Mouse (Mus musculus) spleen, postnatal 10 days (tissue): ENCODE data around the gene Rnf4.
A peak's percentile ranks its signal among the peaks of the same experiment; 100 is the strongest.

Experiments
- DNase-seq, 2 experiments: peaks; one replicate each; pipeline ENCODE4 v3.0.0; 2021 to 2022; ENCODE audit warnings: low spot score in 2 of 2

Rnf4 gene

DNA sequence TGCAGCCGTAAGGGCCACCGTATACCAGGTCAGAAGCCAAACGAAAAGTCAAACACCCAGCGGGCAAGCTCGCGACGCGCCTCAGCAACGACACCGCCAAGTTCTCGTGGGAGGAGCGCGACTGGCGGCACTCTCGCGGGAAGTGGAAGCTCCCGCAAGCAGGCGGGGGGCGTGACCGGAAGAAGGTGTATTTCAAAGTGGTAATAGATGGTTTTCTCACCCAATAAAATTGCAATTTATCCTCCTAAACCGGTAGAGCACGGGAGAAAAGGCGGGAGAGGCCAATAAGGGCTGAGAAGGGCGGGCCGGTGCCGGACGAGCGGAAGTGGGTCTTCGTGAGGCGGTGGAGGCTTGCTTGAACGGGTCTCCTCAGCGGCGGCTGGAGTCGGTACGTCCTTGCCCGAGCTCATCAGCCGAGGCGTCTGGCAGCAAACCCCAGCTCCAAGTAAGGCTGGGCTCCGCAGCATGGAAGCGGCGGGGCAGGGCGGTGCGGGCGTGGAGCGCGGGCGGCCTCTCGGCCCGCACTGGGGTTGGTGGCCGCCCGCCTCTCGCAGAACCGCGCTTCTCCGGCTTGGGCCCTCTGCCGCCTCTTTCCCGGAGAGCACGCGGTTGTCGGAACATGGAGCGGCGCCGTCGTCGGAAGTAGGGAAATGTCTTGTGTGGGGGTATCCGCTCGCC, at the start of gene Rnf4:
Gene Rnf4 (plus strand): TSS at position 193 of the 678 bp plus-strand sequence.
- peak; percentile 96 to 99 for DNase-seq

DNA sequence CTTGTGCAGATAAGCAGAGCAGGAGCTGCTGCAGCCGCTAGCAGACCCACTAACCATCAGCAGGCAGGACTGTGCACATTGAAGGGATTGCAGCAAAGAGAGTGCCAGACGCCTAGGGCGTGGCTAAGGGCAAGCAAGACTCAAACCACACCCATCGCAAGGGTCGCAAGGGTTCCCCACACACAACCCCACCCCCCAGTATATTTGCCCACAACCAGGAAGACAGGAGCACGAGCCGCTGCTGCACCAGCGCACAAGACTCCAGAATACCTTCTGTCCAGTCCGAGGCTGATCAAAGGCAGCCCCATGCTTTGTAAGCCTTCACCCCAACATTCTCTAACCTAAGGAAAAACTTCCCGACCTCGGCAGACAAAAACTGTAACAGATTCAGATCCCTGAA, 49.6 kb upstream of the Rnf4 start:
- DNase-seq = no peak

DNA sequence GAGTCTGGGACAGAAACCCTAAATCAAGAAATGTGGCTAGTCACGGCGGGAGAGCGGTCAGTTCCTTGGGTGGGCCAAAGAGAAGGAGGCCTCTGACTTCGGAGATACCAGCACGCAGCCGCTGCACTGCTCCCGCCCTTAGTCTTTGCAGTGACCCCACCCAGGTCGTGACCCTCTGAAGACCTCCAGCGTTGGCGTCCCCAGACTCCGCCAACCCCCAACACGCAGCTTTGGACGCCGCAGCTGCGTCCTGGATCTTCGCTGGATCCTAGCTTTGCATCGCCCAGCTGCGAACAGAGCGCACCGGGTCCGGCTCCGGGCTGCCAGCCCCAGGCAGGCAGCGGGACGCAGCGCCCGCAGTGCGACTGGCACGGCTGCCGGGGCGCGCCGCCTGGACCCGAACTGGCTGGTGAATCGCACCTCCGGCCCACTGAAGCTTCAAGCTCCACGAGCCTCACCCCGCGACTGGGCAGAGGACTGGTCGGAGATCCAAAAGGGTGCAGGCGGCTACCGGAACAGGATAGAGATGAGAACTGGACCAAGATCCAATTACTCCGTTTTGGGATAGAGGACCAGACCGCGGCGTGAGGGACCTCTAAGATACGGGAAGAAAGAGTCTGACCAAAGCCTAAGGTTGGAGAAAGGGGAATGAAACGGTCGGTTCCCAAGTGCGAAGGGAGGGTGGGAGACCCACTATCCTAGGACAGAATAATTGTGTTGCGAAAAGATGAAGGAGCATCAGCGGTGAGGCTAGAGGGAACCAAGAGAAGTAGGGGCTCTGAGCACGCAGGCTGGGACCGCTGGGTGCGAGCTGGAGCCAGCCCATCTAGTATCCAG, 48.9 kb upstream of the Rnf4 start:
- no peak for DNase-seq

DNA sequence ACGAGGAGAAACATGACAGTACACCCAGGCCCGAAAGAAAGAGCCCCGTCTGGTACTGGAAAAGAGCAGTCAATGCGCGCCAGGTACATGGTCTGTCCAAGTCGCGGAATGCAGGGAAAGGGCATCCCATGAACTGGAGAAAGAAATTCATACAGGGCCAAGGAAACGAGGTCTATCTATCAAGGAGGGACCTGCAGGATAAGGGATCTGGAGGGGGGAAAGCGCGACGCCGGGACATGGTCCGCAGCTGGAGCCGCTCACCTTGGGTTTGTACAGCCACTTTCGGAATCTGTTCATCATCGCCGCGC, 48.3 kb upstream of the Rnf4 start:
- no peak for DNase-seq

DNA sequence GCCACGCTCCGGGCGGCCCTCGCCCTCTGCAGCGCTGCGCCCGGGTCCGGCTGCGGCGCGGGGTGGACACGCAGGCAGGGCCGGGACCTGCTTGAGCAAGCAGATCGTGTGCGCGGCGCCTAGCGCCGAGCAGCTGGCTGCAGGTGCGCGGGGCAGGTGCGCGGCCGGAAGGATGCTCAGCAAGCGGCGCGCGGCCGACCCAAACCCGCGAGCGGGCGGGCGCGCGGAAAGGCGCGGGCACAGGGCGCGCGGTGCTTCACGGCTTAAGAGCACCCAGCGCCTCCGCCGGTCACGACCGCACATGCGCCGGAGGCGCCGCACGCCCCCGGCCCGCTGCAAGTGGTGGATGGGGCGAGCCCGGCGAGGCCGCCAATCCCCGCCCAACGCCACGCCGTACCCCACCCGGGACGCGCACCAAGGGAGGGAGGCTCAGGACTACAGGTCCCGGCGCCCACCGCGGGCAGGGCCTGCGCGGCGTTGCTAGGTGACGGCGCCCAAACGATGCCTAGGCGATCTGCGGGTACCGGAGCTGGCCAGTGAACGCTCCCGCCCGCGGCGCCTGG, 47.9 kb upstream of the Rnf4 start, which contains the start of the genes Zfyve28 and Cfap99:
Gene Zfyve28 (minus strand): TSS at position 296 of the 563 bp plus-strand sequence.
Gene Cfap99 (plus strand): TSS at position 447 of the 563 bp plus-strand sequence.
- peak; percentile 10 to 51 for DNase-seq

DNA sequence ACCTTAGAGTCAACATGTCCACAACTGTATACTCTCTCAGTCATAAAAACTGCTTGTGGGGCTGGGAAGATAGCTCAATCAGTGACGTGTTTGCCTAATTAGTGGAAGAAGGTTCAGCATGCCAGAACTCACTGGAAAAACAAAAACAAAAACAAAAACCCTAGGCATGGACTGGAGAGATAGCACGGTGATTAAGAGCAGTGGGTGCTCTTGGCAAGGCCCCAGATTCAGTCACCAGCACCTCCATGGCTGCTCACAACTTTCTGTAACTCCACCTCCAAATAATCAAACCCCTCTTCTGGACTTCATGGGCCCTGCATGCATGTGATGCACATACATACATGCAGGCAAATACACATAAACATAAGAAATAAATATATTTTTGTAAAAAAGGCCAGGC, 46.8 kb upstream of the Rnf4 start:
- DNase-seq = no peak

DNA sequence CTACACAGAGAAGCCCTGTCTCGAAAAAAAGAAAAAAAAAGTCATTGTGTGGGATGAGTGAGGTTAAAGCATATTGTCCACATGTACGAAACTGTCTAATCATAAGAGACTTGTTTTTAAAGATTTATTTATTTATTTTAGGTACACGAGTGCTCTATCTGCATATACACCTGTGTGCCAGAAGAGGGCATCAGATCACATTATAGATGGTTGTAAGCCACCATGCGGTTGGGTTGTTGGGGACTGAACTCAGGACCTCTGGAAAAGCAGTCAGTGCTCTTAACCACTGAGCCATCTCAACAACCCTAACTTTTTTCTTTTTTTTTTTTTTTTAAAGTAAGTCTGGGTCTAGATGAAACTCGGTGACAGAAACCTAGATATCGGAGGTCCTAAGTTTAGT, 42.7 kb upstream of the Rnf4 start:
- DNase-seq = no peak

DNA sequence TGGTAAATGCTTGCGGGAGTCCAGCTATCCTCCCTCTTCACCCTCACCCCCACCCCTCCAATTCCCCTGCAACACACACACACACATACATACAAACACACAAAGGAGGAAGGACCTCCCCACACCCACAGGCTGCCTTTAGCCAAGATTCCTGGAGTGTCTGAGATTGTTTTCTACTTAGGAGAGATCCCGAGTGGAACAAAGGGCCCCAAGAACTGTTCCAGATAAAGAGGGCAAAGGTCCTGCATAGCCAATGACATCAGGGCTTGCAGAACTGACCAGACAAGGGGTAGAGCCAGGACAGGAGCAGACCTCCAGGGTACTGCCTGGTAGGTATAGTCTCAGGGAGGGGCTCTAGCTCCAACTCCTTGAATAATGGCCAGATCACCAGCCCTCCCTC, 41.4 kb upstream of the Rnf4 start:
- DNase-seq = no peak

DNA sequence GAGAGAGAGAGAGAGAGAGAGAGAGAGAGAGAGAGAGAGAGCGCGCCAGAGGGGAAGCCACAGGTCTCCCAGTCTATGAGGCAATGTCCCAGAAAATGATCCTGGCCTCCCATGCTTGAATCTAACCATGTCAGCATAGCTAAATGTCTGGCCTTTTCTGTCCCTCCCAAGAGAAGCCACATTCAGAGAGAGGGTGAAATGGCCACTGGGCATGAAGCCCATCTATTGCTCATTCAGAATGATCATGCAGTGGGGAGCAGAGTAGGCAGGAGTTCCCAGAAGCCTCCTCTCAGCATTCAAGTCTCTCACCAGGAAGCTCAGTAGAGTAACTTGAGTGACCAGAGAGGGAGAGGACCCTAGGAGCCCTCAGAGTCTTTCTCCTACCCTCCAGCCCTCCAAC, 40.9 kb upstream of the Rnf4 start:
- no peak for DNase-seq

DNA sequence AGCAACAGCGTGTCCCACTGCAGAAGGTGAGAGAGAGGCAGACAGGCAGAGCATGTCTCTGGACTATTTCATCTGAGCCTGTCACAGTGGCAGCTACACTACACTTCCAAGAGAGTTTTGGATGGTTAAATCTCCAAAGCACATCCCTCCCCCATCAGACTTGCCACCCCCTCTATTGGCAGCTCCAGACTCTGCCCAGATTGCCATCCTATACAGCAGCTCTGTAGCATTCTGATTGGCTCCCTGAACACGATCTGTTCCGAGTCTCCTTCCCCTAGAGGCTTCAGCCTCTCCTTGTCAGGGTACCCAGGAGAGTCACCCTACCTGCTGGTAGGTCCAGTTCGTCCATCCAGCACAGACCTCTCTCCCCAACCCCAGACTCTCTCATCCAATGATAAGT, 38.0 kb upstream of the Rnf4 start:
- DNase-seq = no peak

DNA sequence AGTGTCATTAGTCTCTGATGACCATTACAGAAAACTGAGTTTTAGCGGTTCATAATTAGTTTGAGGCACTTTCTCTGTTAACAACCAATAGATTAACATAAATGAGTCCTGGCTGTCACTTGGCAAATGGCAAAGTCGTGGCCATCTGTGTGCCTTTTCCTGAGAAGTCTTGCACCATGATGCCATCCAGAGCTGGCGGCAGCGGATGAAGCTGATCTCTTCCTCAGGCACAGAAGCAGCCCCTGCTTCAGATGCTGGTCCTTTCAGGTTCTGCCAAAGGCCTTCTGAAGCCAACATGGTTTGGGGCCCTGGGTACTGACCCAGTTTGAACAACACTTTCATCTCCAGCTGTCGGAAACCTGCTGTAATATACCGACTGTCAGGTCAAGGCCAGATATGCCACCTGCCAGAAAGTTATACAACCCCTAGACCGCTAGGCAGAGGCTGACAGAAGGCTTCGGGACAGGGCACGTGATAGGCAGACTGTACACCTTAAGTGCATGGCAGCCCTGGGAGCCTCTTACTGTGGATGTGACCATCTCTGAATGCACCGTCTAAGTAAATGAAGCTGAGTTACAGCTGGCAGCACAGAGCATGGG, 37.1 kb upstream of the Rnf4 start:
- DNase-seq = no peak

DNA sequence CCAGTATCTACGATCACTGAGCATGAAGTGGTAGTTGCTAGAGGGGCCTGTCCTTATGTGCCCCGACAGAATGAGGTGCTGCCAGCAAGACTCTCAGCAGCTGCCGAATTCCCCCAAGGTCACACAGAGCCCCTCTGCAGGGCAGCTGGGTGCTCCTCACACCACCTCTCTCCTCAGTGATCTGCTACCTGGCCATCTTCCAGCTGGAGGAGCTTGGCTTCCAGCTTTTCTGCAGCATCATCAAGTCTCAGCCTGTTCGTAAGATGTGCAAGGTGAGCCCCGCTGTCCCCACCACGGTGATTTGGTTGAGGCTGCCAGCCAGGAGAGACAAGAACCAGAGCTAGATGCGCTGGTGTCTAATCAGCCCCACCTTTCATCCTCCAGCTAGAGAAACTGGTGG, 33.7 kb upstream of the Rnf4 start:
- DNase-seq = no peak

DNA sequence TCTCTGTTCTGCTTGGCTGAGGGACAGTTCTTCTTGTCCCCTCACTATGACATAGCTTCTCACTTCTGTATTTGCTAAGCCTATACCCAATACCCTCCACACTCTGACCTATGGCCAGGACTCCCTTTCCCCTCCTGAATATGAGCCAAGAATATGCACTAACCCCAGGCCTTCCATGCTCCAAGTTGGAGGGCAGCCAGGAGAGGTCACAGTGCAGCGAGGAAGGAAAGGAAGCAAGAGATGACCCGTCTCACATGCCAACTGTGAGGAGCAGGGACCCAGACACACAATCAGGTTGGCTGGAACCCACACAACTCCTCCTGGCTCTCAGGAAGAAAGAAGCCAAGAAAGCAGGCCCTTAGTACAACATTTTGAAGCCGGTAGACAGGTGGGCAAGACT, 27.1 kb upstream of the Rnf4 start:
- no peak for DNase-seq

DNA sequence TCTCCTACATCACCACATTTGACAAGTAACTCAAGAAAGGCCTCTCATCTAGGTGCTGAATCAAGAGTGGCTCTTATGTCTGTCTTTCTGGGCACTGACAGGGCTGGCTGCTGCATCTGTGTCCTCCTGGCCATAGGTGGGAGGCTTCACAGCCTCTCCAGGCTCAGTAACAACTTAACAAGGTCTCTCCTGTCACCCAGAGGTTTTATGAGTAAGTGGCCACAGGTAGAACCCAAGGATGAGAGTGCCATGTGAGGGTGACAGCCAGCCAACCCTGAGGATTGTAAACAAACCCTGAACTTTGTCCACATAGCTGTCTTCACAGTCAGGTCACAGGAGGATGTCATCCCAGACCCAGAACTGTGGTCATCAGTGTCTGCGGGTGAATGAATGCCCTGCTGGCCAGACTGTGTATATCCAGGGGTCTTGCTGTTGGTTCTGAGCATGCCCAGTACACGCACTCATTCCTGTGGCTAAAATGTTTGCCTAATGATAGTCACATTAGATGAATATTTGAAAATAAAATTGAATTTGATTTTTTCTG, 16.5 kb upstream of the Rnf4 start:
- DNase-seq = no peak

DNA sequence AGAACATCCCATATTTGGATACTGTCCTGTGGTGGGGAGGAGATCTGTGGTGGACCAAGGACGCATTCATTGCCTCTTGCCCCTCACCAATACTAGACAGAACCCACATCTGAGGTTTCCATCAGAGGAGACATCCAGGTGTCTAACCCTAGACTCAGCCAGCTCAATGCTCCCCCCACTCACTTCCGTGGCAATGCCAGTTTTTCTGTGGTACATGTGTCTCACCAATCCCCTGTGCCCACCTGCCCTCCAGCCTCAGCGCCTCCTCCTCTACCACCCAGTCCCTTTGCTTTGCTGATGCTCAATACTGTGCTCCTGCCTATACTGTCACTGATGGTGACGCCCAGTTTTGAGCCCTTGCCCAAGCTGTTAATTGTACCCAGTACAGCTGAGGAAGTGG, 14.9 kb upstream of the Rnf4 start:
- DNase-seq = no peak

DNA sequence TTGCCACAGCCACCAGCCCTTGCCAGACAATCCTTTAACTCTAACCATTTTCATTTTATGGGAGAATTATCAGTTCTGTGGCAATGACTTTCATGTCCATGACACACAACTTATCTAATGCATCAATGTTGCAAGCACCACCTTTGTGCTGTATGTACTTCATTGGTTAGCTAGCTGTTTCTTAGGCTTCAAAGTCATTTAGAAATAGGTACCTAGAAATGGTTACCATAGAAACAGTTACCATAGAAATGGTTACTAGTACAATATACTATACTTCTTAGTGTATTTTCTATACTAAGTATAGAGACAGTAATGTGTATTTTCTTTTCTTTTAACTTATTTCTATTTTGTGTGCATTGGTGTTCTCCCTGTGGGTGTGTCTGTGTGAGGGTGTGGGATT, 10.8 kb upstream of the Rnf4 start:
- no peak for DNase-seq

DNA sequence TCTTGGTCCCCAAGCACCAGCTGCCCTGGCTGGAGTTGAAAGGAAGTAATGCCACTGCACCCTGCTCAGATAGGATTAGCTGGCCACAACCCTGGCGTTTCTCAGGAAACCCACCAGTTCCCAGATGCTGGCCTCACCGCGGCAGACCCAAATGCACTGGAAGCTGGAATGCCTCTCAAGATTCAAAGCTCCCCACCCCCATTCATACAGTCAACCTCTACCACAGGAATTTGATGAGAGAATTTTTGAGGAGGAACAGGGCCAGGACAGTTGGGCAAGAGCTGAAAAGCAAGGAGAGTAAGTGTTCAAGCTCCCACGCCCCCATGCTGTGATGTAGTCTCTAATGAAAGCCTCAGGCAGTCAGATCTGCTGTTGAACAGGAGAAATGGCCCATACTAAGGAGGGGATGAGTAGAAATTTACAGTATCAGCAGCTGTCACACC, 9.8 kb upstream of the Rnf4 start:
- no peak for DNase-seq

DNA sequence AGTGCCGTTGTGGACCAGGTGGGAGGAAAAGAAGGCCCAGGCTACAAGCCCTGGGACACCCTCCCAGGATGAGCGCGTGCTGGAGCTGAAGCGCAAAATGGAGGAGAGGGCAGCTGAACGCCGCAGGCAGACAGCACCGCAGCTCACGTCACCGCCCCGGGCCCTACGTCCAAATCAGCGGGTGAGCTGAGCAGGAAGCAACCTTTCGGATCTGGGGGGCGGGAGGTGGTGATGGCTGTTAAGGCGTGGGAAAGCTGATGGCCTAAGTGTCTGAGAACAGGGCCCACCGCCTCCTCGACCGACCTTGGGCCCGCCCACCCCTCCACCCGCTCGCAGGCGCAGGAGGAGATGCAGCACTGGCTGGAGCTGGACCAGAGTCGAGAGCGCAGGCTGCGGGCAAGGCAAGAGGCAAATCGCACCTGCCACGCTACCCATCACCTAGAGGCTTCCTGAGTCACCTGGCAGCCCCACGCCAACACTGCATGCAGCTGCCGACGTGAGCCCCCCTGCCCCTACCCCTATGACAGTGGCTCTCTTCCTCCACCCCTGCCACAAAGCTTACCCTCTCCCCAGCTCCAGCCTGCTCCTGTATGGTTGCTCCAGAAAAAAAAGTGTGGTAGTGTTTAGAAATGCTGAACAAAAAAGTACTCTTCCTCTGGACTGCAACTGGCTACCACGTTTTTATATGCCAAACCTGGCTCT, 9.1 kb upstream of the Rnf4 start:
- peak in 1 of 2 experiments; percentile 27 for DNase-seq

DNA sequence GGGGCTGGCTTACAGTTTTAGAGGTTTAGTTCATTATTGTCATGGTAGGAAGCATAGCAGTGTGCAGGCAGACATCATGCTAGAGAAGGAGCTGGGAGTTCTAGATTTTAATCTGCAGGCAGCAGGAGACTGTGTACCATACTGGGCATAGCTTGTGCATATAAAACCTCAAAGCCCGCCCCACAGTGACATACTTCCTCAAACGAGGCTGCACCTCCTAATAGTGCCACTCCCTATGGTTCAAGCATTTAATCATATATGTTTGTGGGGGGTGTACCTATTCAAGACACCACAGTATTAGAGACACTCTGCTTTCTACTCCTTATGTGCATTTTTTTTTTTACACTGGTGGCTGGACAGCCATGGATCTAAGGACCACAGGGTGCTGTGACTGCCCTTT, 6.0 kb upstream of the Rnf4 start:
- DNase-seq = no peak

DNA sequence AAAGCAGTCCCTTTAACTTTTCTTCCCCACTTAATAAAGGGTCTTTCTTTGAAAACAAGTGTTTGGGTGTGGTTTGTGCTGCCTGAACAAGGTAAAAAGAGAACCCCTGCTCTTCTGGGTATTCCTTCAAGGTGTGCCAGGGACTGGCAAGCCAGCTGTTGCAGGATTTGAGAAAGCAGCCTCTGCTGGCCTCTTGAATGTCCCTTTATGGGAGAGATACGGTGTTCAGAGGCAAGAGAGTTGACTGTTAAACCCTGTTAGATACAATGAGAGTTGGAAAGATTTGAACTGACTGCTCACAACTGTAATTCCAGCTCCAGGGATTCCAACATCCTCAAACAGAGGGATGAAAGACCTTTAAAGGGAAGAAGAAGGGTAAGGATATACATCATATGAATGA, 2.0 kb upstream of the Rnf4 start:
- no peak for DNase-seq

DNA sequence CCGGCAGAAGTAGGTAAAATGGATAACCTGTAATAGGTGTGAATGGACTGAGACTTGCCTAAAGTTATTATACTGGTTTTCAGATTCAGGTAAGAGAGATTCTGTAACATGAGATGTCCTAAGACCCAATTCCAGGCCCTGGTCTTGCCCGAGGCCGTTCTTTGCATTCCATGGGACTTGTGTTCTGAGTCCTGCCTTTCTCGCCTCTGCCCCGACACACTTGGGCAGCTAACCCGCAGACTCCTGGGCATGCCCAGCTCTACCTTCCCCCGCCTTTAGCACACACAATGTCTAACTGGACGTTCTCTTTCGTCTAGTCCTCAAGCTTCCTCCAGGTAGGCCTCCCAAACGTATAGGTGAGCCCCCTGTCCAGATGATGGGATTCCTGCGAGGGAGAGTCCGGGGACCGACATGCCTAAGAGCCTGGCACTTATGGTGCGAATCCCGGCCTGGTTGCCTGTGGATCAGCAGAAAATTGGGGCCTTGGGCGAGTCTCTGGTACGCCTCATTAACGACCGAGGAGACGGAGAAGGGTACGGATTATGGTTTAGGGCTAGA, 471 bp upstream of the Rnf4 start:
- no peak for DNase-seq
